Mouse (Mus musculus): Measurements from ENCODE around the gene Prrc2c. TPM values are rescaled to one million over a fixed set of nuclear protein-coding genes. Genes with fewer than 3 reads are reported as not detected.
"Not testable (repeated sequence)": the region's sequence is repeated elsewhere in the genome, so short reads cannot be mapped to it uniquely, and the experiment has no call there.

Gene Prrc2c
- total RNA-seq (2017) = 181 and 246 TPM in 2 replicates

DNA sequence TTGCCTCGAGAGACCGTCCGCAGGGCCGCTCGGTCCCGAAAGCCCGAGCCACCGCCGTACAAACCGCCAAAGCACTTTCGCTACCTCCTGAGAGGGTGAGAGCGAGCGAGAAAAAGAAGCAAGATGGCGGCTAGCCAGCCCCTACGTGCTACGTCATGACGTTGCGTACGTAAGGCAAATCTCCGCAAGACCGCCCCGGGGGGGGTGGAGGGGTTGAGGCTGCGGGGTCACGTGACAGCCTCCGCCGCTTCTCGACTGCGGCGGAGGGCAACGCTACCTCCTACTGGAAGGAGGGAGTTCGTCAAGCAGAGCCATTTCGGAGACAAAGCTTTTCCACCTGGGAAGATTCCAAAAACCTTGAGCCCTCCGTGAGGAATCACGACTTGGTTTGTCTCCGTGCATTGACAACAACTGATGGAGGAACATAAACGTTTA, at the start of gene Prrc2c:
TSS of gene Prrc2c (minus strand) at position 156 of the 435 bp plus-strand sequence.
- ATAC-seq (replicated peaks in 1 of 2; ENCODE audit: insufficient read depth in 1 of 2, low FRiP score in 2 of 2, low TSS enrichment in 1 of 2, low read depth in 1 of 2, poor library complexity in 2 of 2, severe bottlenecking in 2 of 2) = peak; percentile 97

GRCm38 (mm10) chr1:162785222-162785621, 44.9 kb upstream of the Prrc2c start:
- no peak for ATAC-seq (replicated peaks in 1 of 2; ENCODE audit: insufficient read depth in 1 of 2, low FRiP score in 2 of 2, low TSS enrichment in 1 of 2, low read depth in 1 of 2, poor library complexity in 2 of 2, severe bottlenecking in 2 of 2)

GRCm38 (mm10) chr1:162783669-162784248, 43.4 kb upstream of the Prrc2c start:
- ATAC-seq (replicated peaks in 1 of 2; ENCODE audit: insufficient read depth in 1 of 2, low FRiP score in 2 of 2, low TSS enrichment in 1 of 2, low read depth in 1 of 2, poor library complexity in 2 of 2, severe bottlenecking in 2 of 2) = no peak

DNA sequence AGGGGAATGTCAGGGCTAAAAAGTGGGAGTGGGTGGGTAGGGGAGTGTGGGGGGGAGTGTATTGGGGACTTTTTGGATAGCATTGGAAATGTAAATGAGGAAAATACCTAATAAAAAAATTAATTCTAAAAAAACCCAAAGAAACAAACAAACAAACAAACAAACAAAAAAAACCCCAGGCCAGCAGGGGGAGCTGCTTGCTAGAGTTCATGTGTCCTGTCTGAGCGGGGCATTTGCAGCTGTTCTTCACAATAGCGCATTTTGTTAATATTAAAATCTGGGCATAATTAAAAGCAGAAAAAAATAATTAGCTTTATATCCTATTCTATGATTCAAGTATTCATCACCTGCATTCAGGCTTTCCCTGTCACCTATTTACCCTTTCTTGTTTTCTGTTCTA, 40.7 kb upstream of the Prrc2c start:
- not testable (repeated sequence) for ATAC-seq (replicated peaks in 1 of 2; ENCODE audit: insufficient read depth in 1 of 2, low FRiP score in 2 of 2, low TSS enrichment in 1 of 2, low read depth in 1 of 2, poor library complexity in 2 of 2, severe bottlenecking in 2 of 2)

DNA sequence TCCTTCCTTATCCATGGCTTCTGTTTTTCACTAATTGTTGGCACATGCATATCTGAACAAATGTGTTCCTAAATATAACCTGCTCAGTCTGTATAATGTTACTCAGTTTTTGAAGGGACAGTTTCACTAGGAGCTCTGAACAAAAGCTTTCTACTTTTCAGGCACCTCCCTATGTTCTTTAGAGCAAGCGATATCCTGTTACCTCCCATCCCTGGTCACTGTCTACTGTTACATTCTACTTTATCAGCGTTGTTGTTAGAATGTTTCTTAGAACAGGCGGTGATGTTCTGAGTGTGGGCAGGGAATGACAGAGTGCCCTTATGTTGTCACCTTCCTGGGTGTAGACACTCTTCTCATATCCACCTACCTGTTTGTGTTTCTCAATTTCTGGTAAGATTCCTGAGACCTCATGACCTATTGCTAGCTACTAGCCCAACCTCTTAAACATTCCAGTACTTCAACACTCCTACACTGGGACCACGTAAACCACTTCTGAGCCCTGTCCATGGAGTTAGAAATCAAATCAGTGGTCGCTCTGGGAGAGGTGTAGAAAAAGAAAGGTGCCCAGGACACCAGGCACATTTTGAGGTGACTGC, 37.7 kb upstream of the Prrc2c start:
- no peak for ATAC-seq (replicated peaks in 1 of 2; ENCODE audit: insufficient read depth in 1 of 2, low FRiP score in 2 of 2, low TSS enrichment in 1 of 2, low read depth in 1 of 2, poor library complexity in 2 of 2, severe bottlenecking in 2 of 2)

DNA sequence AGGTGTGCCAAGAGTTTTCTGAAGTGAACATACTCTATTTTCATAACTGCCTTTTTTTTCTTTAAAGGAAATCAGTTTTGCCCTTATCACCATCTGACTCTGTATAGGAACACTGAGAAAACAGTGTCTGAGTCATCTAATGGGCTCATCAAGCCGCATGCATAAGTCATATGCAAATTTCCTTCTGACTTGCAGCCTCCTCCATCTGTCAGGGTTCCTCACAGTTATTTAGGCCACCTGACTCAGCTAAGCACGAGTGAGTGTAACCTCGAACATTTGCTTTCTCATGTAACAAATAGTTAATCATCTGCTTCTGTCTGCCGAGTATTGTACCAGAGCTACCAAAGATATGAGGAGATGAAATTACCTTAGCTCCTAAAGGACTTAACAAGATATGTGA, 33.3 kb upstream of the Prrc2c start:
- ATAC-seq (replicated peaks in 1 of 2; ENCODE audit: insufficient read depth in 1 of 2, low FRiP score in 2 of 2, low TSS enrichment in 1 of 2, low read depth in 1 of 2, poor library complexity in 2 of 2, severe bottlenecking in 2 of 2) = no peak

- no peak for ATAC-seq (replicated peaks in 1 of 2; ENCODE audit: insufficient read depth in 1 of 2, low FRiP score in 2 of 2, low TSS enrichment in 1 of 2, low read depth in 1 of 2, poor library complexity in 2 of 2, severe bottlenecking in 2 of 2)
Observed at GRCm38 (mm10) chr1:162771617-162772360, 31.4 kb upstream of the Prrc2c start.

- ATAC-seq (replicated peaks in 1 of 2; ENCODE audit: insufficient read depth in 1 of 2, low FRiP score in 2 of 2, low TSS enrichment in 1 of 2, low read depth in 1 of 2, poor library complexity in 2 of 2, severe bottlenecking in 2 of 2) = no peak
Observed at GRCm38 (mm10) chr1:162752009-162752408, 11.7 kb upstream of the Prrc2c start.

DNA sequence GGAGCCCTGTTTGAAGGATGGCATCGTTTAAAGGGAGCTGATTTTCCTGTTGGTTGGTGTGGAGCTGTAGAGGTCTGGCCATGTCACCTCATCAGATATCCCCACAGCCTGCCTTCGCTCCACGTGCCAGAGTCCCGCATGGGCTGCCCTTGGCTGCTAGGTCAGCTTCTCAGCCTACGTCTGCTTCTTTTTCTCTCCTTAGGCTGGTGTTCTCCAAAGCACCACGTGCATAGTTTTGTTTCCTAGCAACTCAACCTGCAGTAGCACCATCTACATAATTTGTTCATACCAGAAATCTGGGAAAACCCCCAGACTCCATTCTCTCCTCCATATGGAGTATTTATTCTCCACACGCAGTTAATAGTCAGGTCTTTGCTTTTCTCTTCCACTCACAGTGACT, 9.3 kb upstream of the Prrc2c start:
- ATAC-seq (replicated peaks in 1 of 2; ENCODE audit: insufficient read depth in 1 of 2, low FRiP score in 2 of 2, low TSS enrichment in 1 of 2, low read depth in 1 of 2, poor library complexity in 2 of 2, severe bottlenecking in 2 of 2) = no peak

DNA sequence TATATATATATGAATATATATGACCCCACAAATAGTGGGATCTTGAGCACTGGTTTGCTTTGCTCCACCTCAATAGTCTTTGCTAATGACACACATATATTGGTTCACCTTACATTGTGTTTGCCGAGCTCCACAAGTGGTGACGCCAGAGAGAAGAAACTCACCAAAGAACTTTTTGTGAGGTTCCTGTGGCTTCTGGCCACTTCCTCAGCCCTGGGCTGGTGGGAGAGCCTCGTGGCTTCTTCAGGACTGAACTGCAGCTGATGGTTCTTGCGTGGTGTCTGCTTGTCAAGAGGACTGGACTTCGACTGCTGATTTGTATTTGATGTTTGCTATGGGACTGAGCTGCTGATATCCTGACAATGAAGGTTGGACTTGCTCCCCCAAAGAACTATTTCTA, 8.4 kb upstream of the Prrc2c start:
- ATAC-seq (replicated peaks in 1 of 2; ENCODE audit: insufficient read depth in 1 of 2, low FRiP score in 2 of 2, low TSS enrichment in 1 of 2, low read depth in 1 of 2, poor library complexity in 2 of 2, severe bottlenecking in 2 of 2) = no peak

DNA sequence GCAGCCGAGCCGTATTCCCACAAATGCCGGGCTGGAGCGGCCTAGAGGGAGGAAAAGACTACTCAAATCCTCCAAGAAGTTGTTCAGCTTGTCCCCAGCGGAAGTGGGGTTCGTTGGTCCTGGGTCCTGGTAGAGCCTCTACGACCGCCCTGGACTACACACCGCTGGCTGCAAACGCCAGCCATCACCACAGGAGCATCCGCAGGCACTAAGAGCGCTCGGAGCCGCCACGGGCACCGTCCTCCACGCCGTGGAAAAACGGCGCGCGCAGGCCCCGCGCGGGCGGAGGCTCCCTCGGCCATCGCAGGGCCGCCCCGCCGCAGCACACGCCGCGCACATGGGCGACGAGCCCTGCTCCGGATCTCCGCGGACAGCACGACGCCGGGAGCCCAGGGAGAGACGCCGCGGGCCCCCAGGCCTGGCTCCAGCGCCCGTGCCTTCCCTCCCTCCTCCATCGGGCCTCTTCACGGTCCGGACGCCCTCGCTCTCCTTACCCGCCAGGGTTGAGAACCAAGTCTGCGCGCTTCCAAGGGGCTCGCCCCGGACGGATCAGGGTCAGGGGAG, 443 bp downstream of the Prrc2c start:
- ATAC-seq (replicated peaks in 1 of 2; ENCODE audit: insufficient read depth in 1 of 2, low FRiP score in 2 of 2, low TSS enrichment in 1 of 2, low read depth in 1 of 2, poor library complexity in 2 of 2, severe bottlenecking in 2 of 2) = peak; percentile 6 to 19

- 0 out of 4 replicates have a peak, but pooled peaks of 1 of the 2 experiments have one; percentile 6 for ATAC-seq (replicated peaks in 1 of 2; ENCODE audit: insufficient read depth in 1 of 2, low FRiP score in 2 of 2, low TSS enrichment in 1 of 2, low read depth in 1 of 2, poor library complexity in 2 of 2, severe bottlenecking in 2 of 2)
Observed at GRCm38 (mm10) chr1:162739406-162739805, 950 bp downstream of the Prrc2c start.

- no peak for ATAC-seq (replicated peaks in 1 of 2; ENCODE audit: insufficient read depth in 1 of 2, low FRiP score in 2 of 2, low TSS enrichment in 1 of 2, low read depth in 1 of 2, poor library complexity in 2 of 2, severe bottlenecking in 2 of 2)
Observed at GRCm38 (mm10) chr1:162738472-162738871, 1.9 kb downstream of the Prrc2c start.

- ATAC-seq (replicated peaks in 1 of 2; ENCODE audit: insufficient read depth in 1 of 2, low FRiP score in 2 of 2, low TSS enrichment in 1 of 2, low read depth in 1 of 2, poor library complexity in 2 of 2, severe bottlenecking in 2 of 2) = no peak
Observed at GRCm38 (mm10) chr1:162735084-162735483, 5.3 kb downstream of the Prrc2c start.

DNA sequence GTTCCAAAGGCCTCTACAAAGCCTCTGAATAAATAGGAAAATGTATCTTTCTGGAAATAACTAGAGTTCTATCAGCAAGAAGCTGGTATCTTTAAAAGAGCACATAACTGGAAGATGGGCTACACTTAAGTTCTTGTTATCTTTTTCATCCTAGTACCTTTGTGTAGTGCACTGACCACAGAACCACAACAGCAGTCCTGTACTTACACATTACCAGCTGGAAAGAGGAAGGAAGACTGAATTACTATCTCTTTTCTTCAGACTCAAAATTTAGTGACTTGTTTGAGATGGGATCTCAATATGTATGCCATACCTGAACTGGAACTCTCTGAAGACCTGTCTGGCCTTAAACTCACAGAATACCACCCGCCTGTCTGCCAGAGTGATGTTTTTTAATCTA, 6.1 kb downstream of the Prrc2c start:
- ATAC-seq (replicated peaks in 1 of 2; ENCODE audit: insufficient read depth in 1 of 2, low FRiP score in 2 of 2, low TSS enrichment in 1 of 2, low read depth in 1 of 2, poor library complexity in 2 of 2, severe bottlenecking in 2 of 2) = peak in 1 of 2 experiments; percentile 30; a peak in 1 of 4 replicates

GRCm38 (mm10) chr1:162732041-162732440, 8.3 kb downstream of the Prrc2c start:
- no peak for ATAC-seq (replicated peaks in 1 of 2; ENCODE audit: insufficient read depth in 1 of 2, low FRiP score in 2 of 2, low TSS enrichment in 1 of 2, low read depth in 1 of 2, poor library complexity in 2 of 2, severe bottlenecking in 2 of 2)

DNA sequence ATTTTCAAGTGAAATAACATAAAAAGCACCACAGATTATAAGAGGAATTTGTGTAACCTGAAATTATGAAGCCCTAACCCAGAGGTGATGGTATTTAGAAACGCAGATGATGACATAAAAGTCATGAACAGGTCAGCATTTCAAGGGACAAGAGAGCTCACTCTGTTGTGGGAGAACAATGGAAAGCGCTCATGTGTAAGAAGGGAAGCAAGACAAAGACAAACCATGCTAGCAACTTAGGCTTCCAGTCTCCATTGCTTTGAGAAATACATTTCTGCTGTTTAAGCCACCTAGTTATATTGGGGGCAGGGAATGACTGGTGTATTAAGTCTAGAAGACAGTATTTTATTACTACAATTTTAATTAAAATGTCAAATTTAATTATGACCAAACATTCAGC, 10.9 kb downstream of the Prrc2c start:
- no peak for ATAC-seq (replicated peaks in 1 of 2; ENCODE audit: insufficient read depth in 1 of 2, low FRiP score in 2 of 2, low TSS enrichment in 1 of 2, low read depth in 1 of 2, poor library complexity in 2 of 2, severe bottlenecking in 2 of 2)

DNA sequence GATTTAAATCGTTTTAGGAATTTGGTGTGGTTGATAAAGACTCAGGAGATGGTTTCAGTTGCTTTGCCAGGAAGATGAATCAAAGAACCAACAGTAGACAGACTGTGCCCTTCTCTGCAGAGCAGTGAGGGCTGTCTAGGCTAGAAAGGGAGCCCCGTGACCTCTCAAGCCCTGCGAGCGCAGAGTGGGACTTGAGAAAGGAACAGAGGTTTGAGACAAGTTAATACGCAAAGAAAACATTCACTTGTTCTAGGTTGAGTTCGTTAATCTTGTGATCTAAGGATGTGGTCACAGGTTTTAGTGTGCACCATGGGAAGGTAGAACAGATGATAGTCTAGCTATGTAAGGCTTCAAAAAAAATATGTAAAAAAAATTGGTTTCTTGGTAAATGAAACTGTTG, 12.4 kb downstream of the Prrc2c start:
- no peak for ATAC-seq (replicated peaks in 1 of 2; ENCODE audit: insufficient read depth in 1 of 2, low FRiP score in 2 of 2, low TSS enrichment in 1 of 2, low read depth in 1 of 2, poor library complexity in 2 of 2, severe bottlenecking in 2 of 2)

All from hematopoietic stem cell, adult 5-6 weeks (primary cell).